Mouse (Mus musculus) layer of hippocampus, adult 9-10 months (tissue): ENCODE results near the gene Alkal2.

Source experiments
- DNase-seq: peaks from one replicate; pipeline ENCODE4 v3.0.0; 2022; ENCODE audit warnings: low spot score

Alkal2 gene

DNA sequence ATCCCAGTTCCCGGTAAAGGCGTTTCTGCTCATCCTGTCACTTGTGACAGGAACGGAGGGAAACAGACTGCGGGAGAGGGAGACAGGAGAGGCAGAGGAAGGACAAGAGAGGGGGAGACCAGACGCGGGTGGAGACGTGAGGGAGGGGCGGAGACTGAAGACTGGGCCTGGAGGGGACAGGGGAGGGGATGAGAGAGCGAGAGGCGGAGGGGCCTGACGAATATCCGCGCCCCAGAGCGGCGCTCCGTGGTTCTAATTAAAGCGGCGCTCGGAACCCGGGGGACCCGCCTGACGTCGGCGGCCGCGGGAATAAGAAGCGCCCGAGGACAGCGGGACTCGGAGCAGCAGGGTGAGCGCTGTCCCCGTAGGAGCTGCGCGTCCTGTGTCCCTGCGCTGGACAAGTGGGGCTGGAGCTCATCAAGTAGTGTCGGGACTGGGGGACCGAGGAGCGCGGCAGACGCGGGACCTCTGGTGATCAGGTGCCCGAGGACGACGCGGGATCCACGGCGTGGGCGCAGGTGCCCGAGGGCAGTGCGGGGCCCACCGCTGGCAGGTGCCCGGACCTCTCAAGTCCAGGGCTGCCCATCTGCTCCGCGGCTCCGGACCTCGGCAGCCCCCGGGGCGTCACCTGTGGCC, at the start of gene Alkal2:
Alkal2 (plus strand) TSS at position 337 of the 636 bp plus-strand sequence.
- no peak for DNase-seq

DNA sequence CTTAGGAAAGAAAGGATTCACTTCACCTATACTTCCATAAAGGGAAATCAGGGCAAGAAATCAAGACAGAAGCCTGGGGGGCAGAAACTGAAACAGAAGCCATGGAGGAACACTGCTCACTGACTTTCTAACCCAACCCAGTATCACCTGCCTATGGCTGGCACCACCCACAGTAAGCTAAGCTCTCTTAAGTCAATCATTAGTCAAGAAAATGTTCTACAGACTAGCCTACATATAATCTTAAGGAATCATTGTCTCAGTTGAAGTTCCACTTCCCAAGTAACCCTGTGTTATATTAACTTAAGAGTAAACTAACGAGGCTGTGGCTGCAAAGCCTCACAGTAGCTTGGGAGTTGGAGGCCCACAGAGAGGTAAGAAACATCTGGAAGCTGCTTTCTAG, 35.6 kb upstream of the Alkal2 start:
- DNase-seq, result no peak

DNA sequence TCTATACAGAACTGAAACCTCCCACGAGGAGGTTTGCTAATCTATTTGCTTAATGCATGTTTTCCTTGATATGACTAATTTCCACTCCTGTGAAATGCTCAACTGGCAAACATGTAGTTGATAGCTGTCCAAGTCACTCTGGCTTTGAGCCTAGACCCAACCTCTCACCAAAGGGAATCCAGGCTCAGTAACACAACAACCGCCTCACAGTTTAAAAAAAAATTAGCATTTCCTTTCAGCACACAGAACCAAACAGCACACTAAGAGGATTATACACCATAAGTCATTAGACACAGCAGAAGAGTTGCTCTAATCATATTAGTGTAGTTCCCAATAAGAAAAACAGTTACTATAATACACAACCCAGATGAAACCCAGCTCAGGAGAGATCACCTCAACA, 33.2 kb upstream of the Alkal2 start:
- DNase-seq, result peak; percentile 66

DNA sequence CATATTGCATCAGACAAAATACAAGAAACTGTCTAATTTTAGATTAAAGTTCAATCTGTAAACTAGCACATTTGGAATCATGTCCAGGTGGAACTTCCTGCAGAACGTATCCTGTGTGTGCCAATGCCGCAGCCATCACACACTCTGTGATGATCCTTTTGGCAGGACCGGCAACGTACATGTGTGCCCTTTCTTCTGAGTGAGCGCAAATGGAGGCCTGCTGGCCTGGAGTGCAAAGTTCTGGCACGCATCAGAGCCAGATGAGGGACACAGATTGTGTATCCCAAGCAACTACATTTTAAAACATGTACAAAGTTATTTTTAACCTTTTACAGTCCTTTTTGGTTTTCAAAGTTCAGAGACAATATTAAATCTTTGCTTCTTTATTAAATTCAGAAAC, 32.3 kb upstream of the Alkal2 start:
- no peak for DNase-seq

DNA sequence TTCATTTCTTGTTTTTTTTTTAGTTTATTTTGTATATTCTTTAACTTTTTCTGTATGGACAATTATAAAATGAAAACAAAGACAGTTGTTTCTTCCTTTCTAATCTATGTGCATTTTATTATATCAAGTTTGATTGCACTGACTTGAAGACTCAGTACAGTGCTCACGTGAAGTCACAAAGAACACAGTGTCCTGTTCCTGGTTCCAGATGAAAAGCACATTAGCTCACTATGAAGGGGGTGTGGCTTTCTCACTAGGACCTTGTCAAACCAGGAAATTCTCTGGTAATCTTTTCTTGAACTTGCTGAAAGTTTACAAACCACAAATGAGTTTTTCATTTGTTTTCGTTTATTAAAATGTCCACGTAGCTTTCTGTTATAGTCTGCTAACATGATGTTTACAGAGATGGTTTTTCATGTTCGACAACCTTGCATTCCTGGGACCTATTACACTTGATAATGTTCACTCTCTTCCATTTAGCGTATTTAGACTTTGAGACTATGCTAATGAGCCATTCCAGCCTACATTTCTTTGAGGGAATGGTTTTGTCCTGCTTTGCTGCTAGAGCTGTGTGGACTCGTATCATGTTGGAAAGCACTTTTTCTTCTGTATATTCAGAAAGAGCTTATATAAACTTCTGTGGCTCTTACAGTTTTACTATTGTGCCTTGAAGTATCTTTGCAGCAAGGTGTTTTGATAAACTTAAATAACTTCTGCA, 28.5 kb upstream of the Alkal2 start:
- DNase-seq, result no peak

DNA sequence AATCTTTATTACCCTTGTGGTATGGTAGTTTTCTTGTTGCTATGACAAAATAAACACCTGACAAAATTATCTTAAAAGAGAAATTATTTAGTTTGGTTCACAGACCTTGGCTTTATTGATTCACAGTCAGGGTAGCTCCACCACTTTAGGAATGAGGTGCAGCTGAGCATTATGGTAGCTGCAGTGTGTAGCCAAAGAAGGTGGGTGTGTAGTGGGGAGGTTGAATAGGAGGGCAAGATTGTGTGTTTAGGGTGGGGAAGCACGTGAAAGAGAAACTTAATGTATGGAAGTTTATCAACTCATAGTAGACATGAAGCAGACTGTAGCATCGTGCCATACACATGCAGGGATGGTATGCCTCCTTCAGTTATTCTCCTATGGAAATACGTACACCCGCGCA, 27.9 kb upstream of the Alkal2 start:
- no peak for DNase-seq

DNA sequence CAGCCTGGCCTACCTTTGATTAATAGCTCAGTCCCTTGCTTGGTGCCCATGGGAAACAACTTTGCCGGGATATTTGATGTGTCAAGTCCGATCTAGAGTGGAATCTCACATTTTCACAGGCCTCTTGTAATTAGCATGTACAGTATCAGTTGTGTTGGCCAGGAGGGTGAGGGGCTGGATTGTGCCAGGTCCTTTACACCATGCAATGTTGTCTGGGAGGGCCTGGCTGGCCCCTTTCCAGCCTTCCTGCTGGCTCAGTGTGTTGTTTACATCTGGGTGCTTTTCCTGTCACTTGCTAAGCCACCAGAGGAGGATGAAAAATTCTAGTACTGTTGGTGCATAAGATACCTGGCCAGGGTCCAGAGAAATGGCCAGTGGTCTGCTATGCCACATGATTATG, 19.8 kb upstream of the Alkal2 start:
- DNase-seq, result no peak

DNA sequence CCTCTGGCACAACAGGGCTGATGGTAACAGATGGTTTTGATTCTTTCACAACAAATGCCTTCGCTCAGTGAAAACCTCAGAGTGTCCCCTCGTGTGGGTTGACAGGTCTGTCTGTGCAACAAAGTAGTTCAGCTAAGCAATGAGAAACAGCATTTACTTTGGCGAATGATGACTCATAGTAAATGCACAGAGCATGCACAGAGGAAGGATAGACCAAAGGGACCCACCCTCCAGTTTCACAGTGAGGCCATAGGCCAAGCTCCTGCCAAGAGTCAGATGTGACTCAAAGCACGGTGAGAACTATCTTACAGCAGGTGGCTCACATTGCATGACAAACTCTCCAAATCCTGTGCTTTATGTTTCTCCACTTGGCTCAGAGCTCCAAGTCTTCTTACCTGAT, 18.3 kb upstream of the Alkal2 start:
- DNase-seq, result no peak

DNA sequence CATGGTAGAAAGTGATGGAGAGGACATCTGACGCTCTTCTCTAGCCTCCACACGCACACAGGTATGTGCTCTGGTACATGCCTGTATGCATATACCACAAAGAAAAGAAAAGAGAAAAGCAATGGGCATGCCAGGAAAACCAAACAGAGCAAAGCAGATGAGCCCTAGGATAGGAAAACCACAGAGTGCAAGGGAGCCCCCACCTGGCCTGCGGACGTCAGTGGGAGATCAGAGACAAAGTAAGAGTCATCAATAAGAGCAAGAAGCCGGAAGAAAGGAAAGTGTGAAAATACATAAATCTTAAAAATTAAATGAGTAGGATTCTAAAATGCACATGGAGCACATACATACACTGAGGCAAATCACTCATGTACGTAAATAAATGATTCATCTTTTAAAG, 4.7 kb upstream of the Alkal2 start:
- DNase-seq, result no peak

DNA sequence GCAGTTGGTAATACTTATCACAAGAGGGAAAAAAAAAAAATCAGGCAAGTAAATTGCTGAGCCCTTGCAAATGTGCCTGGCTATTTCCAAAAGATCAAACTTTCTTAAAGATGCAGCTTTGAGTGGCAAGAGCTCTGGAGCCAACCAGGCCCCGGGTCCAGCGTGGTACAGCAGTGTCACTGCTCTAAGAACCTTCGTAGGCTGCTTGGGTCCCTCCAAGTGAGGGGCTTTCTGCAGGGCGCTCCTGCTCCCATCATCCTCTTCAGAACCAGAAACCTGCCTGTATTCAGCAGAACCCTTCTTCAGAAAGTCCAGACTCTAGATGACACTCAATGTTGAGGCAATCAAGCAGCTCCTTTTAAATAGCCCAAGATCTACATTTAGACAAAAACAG, 533 bp upstream of the Alkal2 start:
- DNase-seq, result no peak

DNA sequence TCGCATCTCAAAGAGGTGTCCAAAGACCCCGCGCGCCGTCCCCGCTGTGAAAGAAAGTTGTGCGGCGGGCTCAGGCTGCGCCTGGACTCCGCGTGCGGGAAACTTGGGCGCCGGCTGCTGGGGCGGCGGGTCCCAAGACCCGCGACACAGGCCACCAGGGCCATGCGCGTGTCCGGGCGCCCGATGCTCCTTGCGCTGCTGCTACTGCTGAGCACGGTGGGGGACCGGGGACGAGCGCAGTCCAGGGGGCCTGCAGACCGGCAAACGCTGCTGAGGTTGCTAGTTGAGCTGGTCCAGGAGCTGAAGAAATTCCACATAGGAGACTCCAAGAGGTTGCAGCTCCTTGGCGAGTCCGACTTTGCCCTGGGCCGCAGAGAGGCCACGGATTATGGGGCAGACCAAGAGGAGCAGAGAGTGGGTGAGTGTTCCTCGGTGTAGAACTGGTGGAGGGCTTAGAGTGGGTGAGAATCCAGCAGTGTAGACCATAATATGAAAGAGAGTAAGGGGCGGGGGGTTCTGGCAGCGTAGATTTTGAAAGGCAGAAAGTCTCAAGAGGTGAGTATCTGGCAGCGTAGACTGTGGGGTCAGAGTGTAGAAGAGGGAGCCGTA, 604 bp downstream of the Alkal2 start:
- no peak for DNase-seq

DNA sequence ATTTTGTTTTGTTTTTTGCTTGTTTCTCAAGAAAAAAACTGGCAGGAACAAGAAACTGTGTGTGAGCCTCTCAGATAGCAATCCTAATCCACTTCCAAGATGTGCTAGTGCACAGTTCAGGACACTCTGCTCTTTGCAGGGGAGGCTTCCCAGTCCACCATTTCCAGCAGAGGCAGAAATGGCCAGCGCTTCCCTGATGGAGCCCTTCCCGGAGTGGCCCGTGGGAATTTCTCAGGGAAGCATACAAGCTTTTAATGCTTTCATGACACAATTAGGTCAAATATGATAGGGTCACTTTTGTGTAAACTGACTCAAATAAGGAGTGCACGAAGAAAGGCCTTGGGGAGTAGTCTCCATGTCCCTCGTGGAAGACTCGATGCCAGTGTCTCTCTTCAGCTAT, 1.8 kb downstream of the Alkal2 start:
- DNase-seq, result no peak

DNA sequence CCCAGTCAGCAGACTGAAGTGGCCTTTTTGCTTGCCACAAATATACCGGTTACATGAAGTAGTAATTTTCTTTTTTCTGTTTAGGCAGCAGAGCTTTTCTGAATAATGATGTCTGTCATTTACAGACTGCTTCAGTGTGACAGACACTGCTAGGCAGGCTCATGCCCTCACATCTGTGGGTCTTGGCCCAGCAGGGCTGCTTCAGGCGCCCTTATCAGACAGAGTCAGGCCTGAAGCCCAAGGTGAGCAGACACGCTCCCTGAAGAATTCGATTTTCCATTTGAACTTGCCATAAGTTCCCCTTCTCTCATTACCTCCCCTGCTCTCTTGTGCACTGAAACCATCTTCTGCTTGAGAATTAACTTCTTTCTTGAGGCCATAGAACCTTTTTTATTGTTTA, 3.9 kb downstream of the Alkal2 start:
- DNase-seq, result no peak

DNA sequence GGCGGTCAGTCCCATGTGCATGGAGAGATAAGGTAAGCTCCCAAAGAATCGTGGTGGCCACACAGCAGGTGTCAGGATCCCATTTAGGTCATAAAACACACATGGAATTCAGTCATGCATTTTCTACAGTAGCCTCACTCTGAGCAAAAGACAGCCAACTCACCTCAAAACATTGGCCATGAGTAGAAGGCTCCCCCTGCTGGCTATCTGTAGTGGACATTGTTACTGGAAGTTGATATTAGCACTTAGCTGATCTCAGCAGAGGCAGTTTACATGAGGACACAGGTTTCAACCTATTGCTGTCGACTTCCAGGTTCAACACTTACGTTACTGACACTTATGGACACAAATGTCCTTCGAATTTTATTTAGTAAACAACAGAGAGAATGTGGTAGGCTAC, 5.9 kb downstream of the Alkal2 start:
- peak; percentile 62 for DNase-seq

DNA sequence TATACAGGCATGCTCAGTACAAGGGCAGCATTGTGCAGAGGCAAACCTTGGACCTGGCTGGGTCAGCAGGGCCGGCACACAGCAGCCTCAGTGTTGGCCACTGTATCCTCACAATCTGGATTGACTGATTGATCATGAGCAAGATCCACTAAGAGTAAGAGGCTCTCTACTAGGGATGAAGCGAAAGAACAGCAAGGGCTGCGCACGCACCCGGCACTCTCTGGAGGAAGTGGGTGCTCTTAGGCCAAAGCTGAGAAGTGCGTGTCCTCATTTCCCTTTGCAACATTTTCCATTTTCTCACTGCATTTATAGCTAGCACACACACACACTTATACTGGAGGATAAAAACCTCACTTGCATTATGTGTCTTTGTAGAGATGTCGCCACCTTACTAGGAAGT, 7.3 kb downstream of the Alkal2 start:
- DNase-seq, result no peak

DNA sequence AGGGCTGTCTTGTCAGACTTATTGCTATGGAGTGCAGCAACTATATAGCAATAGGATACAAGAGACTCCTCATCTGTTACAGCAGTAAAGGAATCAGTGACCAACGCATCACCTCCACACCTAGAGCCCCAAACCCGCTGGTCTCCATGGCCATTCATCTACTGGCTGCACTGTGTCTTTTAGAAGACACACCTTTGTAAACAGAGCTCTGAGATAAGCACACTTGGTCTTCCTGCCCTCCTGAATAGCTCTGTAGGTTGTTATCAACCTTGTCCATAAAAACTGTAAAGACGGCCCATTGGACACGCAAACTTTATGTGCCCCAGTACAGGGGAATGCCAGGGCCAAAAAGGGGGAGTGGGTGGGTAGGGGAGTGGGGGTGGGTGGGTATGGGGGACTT, 12.9 kb downstream of the Alkal2 start:
- no peak for DNase-seq

DNA sequence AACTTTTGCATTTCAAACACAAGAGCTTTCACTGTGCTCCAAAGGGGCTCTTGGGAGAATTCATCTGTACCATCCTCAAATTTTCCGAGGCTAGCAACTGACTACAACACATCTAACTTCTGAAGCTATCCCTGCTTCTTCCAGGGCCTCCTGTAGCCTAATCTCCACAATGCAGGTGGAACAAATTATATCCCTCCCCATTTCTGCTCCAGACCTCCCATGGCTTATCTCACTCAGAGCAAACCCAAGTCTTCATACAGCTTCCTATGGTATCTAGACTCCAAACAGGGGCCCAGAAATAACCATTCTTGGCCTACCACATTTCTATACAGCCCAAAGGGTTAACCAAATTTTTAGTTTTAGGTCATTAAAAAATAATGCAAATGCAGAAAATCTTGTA, 24.5 kb downstream of the Alkal2 start:
- DNase-seq, result no peak

DNA sequence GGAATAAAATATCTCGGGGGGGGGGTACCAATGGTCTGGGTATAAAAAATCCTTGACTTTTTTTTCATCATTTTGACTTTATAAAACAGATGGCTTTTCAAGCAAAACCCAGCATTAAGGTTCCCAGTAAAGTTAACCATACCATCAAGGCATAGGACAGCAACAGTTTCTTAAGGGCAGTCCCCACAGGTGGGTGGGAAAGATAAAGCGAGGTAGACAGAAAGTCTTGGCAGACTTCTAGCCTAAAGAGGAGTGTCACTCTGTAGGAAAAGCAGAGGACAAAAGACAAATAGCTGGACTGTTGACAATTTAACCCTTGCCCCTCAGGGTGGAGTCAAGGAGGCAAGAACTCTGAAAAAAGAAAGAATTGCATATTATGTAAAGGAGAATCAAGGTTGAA, 25.8 kb downstream of the Alkal2 start:
- no peak for DNase-seq

DNA sequence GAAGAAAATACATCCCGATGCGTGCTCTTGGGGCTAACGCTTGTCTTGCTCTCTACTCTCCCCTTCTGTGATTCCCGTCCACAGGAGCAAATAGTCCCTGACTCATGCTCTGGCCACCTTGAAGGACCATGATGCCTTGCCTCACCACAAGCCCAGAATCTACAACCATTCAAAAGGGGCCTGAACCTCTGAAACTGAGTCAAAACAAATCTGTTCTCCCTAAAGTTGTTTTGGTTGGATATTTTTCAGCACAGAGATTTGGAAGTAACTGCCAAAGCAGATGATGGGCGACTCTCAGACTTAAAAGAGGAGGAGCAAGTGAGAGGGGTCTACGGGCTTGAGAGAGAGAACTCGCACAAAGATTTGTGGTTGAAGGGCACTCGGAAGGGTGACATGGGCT, 26.7 kb downstream of the Alkal2 start:
- no peak for DNase-seq

DNA sequence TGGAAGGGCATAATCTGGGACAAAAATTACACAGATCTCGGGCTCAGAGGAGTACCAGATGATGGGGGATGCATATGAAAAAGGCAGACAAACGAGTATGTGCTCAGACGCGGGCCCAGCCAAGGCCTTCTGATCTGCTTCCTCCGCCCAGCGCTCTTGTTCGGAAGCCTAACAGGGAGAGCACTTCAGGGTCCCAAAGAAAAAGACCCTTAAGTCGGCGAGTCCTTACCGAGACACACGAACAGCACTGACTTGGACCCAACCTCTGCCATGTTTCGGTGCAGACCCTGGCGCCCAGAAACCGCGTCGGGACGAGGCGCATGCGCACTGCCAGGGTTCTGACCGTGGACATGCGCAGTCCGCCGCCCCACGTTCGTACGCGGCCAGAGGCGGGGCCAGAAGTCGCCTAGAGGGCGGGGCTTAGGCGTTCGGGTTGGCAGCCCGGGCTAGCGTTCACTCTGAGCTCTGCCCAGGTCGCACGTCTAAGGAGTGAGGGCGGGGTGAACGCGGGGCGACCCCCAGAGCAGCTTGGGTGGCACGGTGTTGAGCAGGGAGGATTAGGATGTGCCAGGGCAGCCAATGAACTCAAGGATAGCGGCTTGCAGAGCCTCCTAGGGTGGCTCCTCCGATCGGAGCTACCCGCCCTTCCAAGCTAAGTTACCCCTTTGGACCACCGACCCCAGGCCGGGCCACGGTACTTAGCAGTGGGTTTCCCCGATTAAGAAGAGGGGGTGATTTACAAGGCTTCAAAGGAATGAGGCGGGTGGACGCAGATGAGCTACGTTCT, 27.3 kb downstream of the Alkal2 start, which contains the start of the genes Acp1 and Sh3yl1:
Acp1 (minus strand) TSS at position 329 of the 787 bp plus-strand sequence.
Sh3yl1 (plus strand) TSS at position 408 of the 787 bp plus-strand sequence.
- peak; percentile 75 for DNase-seq

DNA sequence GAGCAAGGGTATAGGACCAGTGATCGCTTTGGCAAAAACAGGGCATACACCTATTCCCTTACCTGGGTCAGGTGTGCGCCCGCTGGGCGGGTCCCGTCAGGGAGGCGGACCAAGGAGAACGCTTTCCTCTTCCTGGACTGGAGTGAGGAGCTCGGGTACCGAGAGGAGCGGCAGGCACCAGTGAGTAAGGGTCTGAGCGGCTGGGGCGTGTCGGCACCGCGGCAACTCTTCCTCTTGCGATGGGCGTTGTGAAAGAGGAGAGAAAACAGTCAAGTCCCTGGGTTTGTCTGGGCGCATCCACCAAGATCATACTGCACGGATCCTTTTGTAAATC, 27.9 kb downstream of the Alkal2 start:
- peak; percentile 13 for DNase-seq

DNA sequence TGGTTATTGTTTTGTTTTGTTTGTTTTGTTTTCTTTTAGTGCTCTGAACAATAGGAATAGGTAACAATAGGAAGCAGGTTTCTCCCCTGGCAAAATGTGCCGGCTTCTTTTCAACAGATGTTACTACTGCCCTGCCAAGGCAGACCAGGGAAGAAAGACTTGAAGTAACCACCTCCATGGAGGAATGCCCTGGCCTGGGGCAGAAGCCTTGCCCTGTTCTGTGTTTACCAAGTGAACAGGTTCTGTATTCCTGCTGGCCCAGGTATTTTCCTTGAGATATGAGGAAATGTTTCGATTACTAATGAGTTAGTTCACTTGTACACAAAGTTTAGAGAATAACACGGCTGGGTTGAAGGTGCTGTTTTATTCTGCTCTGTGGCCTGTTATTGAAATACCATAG, 28.7 kb downstream of the Alkal2 start:
- DNase-seq, result no peak

DNA sequence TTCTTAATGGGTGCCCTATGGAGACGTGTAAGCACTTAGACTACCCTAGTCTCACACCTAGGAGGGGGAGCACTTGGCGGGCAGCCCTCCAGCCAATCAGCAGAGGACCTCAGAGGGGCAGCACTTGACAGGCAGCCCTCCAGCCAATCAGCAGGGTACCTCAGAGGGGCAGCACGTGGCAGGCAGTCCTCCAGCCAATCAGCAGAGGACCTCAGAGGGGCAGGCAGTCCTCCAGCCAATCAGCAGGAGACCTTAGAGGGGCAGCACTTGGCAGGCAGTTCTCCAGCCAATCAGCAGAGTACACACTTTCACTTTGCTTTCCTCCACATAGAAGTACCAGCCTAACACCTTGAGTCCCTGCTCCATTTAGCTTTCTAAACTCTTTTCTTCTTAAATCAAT, 38.3 kb downstream of the Alkal2 start:
- no peak for DNase-seq
